Mouse (Mus musculus) G1E (cell line): ENCODE data around the gene Gm17267. TPM values are rescaled to one million over a fixed set of nuclear protein-coding genes. Genes with fewer than 3 reads are reported as not detected.
"Not testable (repeated sequence)": the region's sequence is repeated elsewhere in the genome, so short reads cannot be mapped to it uniquely, and the experiment has no call there.

Source experiments
- ATAC-seq: 2 replicates; pipeline ENCODE4 v1.8.0; 2016; ENCODE audit warnings: mild to moderate bottlenecking; ENCODE audit not compliant: insufficient number of reproducible peaks, poor library complexity, low FRiP score, severe bottlenecking; ENCODE audit errors: extremely low read depth
- DNase-seq: peaks from one replicate; pipeline ENCODE4 v3.0.0; 2012; ENCODE audit warnings: low spot score
- H3K27me3 ChIP-seq: 2 replicates; pipeline ENCODE4 v1.6.1; 2012; ENCODE audit warnings: mild to moderate bottlenecking, low read length, inconsistent platforms; ENCODE audit not compliant: insufficient read depth
- H3K36me3 ChIP-seq: replicated peaks from 2 replicates; pipeline ENCODE3; 2012; ENCODE audit warnings: mild to moderate bottlenecking, inconsistent platforms
- H3K4me1 ChIP-seq: 2 replicates; pipeline ENCODE4 v1.6.1; 2012; ENCODE audit warnings: low read depth, low read length, inconsistent platforms, mixed read lengths; ENCODE audit not compliant: insufficient read depth
- H3K4me3 ChIP-seq: 2 replicates; pipeline ENCODE4 v1.5.1; 2012; ENCODE audit warnings: low read depth, mild to moderate bottlenecking, inconsistent platforms, low read length, moderate library complexity, mixed read lengths
- H3K9me3 ChIP-seq: replicated peaks from 2 replicates; pipeline ENCODE4 v1.6.1; 2012; ENCODE audit warnings: inconsistent platforms
- polyA plus RNA-seq: library from polyadenylated mRNA; stranded (reverse); fragments of >175 nt; gene quantifications from 2 replicates; pipeline ENCODE4 v1.2.3, GENCODE M21; 2012
- total RNA-seq, 2 experiments: library from RNA; stranded (forward) in 1 of 2; stranded (reverse) in 1 of 2; fragments of 200-1000 nt in 1 of 2; fragments of >200 nt in 1 of 2; fragmentation: Nextera tagmentation in 1 of 2; gene quantifications; 2 replicates each; pipeline ENCODE4 v1.2.3; 2014 to 2017

Gm17267 gene
- total RNA-seq (2014; fragmentation: Nextera tagmentation): not detected in 2 replicates
- not detected in 2 replicates for total RNA-seq (2017)
- polyA plus RNA-seq: not detected in 2 replicates

- not testable (repeated sequence) for H3K36me3 ChIP-seq, ATAC-seq, H3K4me3 ChIP-seq, H3K9me3 ChIP-seq, H3K27me3 ChIP-seq, DNase-seq, H3K4me1 ChIP-seq
Measured at GRCm38 (mm10) chrX:126017257-126017656, at the start of gene Gm17267. TSS of gene Gm17267 (plus strand) at chrX:126017557.
